Mouse (Mus musculus) left cerebral cortex, postnatal 4 days (tissue): ENCODE results near the gene Lbx2. TPM values are rescaled to one million over a fixed set of nuclear protein-coding genes. Genes with fewer than 3 reads are reported as not detected.

ENCODE experiments used
- DNase-seq: peaks from one replicate; pipeline ENCODE4 v3.0.0-alpha.2; 2022
- intact Hi-C: fragments of 180-260 bp; cut with DNase I; formaldehyde crosslinking; loops from one replicate; pipeline ENCODE4 v1.15.1; 2025
- total RNA-seq, 2 experiments: library from RNA; stranded (reverse); gene quantifications; 2 replicates each; pipeline ENCODE4 v1.2.3; 2021

Gene Lbx2
- not detected for total RNA-seq

- no peak for DNase-seq
- intact Hi-C loops = no loop called here
Observed at GRCm38 (mm10) chr6:83086121-83087035, at the start of gene Lbx2. Gene Lbx2 (plus strand): TSS chr6:83086367.

DNA sequence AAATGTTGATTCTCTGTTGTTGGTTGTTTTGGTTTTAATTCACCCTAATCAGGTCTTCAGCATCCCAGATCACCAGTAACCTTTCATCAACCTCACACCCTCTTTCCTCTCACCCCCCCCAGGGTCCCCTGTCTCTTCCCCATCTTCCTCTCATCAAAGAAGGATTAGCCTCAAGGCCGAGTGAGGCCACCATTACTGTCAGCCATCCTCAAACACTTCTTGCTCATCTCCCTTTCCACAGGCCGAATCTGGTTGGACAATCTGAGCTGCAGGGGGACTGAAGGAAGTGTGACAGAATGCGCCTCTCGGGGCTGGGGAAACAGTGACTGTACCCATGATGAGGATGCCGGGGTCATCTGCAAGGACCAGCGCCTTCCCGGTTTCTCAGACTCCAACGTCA is 49.0 kb upstream of the Lbx2 start:
- intact Hi-C loops = no loop called here
- no peak for DNase-seq

DNA sequence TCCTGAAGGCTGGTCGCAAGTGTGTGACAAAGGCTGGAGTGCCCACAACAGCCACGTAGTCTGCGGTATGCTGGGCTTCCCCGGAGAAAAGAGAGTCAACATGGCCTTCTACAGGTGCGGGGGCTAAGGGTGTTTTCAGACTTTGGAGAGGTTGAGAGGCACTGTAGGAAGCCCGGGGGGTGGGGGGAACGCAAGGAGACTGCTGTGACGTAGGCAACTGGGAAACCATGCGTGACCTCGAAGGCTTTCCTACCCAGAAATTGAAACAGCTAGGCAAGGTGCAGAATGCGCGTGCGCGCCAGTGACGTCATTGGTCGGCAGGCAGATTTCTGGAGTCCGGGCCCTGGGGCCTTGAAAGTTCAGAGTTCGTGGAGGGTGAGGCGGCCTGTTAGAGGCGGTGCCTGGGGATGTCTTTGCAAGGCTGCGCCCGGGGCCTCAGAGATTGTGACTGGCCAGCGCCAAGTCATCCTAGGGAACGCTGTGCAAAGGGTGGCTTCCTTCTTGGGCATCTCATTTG is 47.6 kb upstream of the Lbx2 start:
- intact Hi-C loops = no loop called here

DNA sequence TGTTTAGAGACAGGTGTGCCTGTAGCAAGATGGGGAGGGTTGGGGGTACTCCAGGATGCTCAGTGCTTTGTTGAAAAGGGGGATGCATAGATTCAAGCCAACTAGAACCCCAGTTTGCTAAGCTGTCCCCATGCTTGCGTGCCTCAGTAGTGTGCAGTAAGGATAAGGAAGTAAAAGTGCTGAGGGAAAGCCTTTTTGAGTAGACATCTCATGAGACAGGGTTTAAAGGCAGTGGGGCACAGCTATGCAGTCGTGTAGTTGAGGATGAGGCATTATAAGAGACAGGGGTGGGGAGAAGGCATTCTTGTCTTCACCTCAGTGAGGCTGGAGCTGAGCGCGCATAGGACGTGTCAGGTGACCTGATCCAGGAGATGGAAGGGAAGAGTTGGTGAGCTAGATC is 45.6 kb upstream of the Lbx2 start:
- no peak for DNase-seq
- intact Hi-C loops = no loop called here

More for the DNA sequence above, 47.6 kb upstream of the Lbx2 start:
- DNase-seq = peak; percentile 83

DNA sequence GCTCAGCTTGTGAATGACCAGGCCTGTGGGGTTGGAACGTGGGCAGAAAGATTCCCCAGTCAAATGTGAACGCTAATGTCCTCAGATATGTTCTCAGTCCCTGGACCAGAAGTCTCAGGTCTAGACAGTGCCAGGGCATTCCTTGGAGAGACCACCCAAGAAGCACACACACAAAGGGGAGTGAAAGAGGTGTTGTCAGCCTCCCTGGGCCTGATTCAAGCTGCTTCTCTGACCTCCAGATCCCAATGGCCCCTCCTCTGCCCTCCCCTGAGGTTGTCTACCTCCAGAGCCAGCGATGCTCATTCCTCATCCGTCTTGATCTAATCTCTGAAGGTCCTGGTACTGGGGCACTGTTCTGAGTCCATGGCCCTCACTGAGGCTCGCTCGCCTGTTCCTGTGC is 42.6 kb upstream of the Lbx2 start:
- no peak for DNase-seq
- intact Hi-C loops = no loop called here

DNA sequence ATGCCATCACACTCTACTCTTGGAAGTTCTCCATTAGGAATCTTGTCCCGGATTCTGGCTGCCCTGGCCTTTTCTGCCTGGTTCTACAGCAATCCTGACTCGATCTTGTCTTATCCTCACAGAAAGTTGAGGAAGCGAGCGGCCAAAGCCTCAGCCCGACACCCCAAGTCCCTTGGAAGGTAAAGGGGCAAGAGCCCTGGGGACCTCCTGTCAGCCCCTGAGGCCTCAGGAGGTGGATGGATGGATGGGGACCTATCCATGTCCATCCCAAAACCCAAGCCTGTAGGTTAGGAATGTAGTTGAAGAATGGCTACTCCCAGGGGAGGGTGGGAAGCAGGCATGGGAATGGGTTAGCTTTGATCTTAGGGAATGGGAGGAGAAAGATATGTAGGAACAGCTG is 42.2 kb upstream of the Lbx2 start:
- intact Hi-C loops = no loop called here
- no peak for DNase-seq

DNA sequence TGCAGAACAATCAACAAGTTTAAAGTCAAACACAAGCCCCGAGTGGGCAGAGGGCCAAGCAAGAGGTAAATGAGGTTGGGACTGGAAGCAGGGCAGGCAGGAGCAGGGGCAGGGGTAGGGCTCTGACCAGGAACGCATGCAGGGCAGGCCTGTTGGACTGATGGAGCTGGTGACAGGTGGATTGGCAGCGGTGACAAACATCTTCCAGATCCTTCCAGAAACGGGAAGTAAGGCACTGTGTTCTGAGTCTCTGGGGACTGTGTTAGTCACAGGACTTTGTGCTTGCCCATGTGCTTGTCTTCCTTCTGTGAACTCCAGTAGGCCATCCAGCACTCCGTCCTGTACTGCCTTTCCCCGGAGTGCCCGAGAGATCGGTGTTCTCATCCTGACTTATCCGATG is 41.4 kb upstream of the Lbx2 start:
- no peak for DNase-seq
- intact Hi-C loops = no loop called here

GRCm38 (mm10) chr6:83049367-83049766 is 36.8 kb upstream of the Lbx2 start:
- DNase-seq = no peak
- intact Hi-C loops = no loop called here

DNA sequence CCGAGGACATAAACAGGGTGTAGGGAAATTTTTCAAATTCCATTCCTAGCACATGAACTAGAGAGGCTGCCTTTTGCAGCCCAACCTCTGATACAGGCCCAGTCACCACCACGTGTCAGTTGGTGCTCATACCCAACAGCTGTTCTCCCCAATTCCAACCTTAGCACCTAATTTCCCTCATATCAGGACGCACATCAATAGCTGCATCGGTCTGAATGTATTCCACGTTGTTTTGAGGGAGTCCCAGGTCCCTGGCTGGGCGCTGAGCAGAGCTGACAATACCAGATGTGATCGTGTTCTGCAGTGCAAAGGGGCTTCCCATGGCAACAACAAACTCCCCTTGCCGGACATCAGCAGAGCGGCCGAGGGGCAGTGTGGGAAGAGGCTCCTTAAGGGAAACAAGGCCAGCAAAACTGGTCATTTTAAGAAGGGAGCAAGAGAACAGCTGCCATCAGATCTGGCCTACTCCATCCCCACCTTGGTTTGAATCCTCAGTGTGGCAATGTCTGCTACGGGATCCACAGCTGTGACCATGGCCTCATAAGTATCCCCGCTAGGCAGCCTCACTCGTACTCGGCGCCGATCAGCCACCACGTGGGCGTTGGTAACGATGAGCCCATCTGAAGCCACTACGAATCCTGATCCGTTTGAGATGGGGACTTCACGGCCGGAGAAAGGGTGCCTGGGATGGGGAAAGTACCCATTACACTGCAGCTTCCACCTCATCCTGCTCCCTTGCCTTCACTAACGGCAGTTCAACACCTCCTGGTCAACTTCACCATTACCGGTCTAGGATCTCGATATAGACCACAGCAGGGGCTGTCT is 32.8 kb upstream of the Lbx2 start:
- DNase-seq = no peak
- intact Hi-C loops = loop anchor here (10.0 kb wide), 1 partner anchor 59 kb away; no protein-coding TSS in a partner anchor

DNA sequence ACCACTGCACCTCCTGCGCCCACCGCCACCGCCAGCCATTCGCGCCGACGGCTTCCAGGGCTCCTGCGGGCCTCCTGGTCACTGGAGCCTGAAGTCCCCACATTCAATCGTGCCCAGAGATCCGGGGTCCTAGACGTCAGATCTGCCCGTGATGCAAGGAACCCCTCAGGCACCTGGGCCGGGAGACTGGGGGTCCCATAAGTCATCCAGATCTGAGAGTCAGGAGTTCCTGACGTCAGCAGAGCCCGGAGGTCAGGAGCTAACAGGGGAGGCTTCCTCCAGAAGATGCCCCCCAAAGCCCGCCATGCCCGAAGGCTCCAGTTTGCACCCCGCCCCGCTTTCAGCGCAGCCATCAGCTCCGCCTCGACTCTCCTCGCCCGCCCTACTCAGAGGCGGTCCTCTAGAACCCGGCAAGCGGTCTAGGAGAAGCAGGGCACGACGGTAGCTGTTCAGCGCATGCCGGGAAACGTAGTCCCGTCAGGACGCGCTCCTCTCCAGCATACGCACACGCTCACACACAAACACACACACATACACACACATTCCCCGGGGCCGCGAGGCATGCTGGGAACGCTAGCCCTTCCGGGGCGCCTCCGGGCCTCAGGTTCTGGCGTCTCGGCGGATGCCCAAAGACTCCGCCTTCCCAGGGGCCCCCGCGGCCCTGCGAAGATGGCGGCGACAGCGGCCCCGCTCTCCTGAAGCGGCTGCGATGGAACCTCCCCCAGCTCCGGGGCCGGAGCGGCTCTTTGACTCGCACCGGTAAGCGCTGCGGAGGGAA is 31.9 kb upstream of the Lbx2 start, which contains the start of gene Aup1:
Gene Aup1 (plus strand): TSS at position 448 of the 778 bp plus-strand sequence.
- intact Hi-C loops = loop anchor here (10.0 kb wide), 1 partner anchor 59 kb away; no protein-coding TSS in a partner anchor
- peak; percentile 95 for DNase-seq

DNA sequence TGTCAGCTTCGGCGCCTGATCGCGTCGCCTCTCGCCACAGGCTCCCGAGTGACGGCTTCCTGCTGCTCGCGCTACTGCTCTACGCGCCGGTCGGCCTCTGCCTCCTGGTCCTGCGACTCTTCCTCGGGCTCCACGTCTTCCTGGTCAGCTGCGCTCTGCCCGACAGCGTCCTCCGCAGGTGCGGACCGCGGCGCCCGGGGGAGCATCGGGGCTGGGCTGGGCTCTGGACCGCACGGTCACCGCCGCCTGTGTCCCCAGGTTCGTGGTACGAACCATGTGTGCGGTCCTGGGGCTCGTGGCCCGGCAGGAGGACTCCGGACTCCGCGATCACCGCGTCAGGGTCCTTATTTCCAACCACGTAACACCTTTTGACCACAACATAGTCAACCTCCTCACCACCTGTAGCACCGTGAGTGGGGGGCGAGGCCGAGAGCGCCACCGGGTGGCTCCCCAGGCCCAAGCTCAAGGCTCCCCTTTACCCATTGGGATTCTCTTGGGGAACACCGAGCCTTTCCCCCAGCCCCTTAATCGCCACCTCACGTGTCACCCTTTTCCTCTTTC is 31.2 kb upstream of the Lbx2 start, which contains the start of gene Htra2:
Gene Htra2 (minus strand): TSS at position 403 of the 561 bp plus-strand sequence.
- intact Hi-C loops = loop anchor here (10.0 kb wide), 1 partner anchor 60 kb away; no protein-coding TSS in a partner anchor
- peak; percentile 50 for DNase-seq

GRCm38 (mm10) chr6:83057790-83058189 is 28.4 kb upstream of the Lbx2 start, which contains the start of gene Dqx1:
Gene Dqx1 (plus strand): TSS chr6:83057844.
- intact Hi-C loops = loop anchor here (10.0 kb wide), 1 partner anchor 63 kb away; no protein-coding TSS in a partner anchor
- DNase-seq = no peak

DNA sequence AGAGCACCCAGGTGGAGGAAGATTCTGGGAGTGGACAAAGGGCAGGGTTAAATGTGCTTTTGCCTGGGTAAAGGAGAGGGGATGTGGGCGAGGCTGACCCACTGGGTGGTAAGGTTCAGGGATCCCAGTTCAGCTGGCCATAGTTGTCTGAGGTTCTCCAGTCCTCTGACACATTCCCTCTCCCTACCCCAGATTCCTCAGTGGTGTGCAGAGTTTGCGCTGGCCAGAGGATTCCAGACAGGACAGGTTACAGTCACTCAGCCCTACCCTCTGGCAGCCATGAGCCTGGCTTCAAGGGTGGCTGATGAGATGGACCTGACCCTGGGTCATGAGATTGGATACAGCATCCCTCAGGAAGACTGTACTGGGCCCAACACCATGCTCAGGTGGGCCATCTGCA is 27.4 kb upstream of the Lbx2 start:
- intact Hi-C loops = loop anchor here (10.0 kb wide), 1 partner anchor 64 kb away; no protein-coding TSS in a partner anchor
- DNase-seq = no peak

DNA sequence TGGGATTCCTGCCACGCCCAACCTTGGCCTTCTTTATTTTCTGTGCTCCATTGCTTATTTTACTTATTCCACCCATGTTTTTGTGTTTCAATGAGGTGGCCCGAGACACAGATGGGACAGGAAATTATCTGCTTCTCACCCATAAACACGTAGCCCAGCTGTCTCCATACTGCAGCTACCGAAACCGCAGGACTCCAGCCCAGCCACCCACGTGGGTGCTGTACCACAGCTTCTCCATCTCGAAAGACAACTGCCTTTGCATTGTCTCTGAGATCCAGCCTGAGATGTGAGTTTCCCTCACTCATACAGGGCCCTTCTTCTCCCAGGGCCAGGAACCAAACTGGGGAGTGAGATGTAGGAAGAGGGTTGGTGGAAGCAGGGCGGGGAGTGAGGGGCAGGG is 20.2 kb upstream of the Lbx2 start:
- intact Hi-C loops = no loop called here
- DNase-seq = no peak

DNA sequence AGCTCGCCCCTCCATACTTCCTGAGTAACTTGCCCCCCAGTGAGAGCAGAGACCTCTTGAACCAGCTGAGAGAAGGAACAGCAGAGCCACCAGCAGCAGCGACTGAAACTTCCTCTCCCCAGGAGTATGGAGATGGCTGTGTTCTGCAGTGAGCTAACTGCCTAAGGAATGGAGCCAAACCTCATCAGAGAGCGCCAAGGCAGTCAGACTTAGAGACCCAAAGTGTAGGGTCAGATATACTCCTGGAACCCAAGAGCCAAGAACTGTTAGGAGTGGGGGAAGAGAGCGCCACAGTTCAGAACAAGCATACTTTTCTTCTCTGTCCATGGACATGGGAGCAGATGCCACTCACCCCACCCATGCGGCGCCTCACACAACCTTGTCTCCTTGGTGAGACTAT is 19.7 kb upstream of the Lbx2 start:
- DNase-seq = no peak
- intact Hi-C loops = no loop called here

DNA sequence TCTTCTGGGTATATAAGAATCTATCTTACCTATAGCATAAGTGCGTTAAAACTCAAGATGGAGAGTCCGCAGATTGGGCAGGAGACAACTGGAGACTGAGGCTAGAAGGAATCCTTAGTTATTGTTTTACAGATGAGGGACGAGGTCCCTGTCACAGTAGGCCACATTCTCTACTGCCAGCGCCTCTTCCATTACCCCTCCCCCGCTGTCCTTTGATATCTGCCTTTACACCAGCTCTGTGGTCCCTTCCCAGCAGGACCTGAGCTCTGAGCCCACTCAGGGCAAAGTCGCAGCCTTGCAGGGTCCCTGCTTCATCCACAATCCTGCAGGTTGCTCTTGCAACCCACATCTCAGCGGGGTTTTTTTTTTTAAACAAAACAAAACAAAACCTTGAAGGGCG is 17.9 kb upstream of the Lbx2 start:
- intact Hi-C loops = no loop called here
- DNase-seq = no peak

- no peak for DNase-seq
Observed at GRCm38 (mm10) chr6:83068706-83069487, 17.3 kb upstream of the Lbx2 start.

DNA sequence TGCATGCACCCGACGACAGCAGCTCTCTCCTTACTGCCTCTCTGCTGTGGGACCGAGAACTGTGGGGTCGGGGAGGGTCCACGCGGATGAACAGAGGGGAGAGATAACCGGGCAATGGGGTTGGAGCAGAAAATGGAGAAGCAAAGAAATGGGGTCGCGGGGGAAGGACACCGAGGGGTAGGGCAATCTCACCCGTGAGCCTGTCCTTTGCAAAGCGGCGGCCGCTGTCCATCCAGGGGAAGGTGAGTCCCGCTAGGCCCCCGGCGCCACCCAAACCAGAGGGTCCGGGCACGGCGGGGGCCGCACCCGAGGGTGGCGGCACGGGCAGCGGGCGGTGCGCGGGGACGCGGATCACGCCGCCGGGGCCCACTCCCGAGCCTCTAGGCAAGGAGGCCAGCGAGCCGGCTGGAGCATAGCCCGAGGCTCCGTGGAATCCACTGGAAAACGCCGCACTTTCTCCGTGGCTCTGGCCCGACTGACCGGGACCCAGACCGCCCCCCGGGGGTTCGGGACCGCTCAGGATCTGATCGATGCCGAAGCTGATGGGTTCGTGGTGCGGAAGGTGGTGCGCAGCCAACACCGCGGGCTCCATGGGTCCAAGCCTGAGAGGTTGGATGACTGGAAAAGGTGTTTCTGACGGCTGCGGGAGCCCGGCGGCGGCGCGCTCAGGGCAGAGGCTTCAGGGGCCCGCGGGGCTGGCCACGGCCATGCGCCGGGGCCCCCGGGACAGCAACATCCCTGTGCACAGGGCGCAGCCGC is 16.5 kb upstream of the Lbx2 start:
- DNase-seq = no peak
- intact Hi-C loops = no loop called here

More at GRCm38 (mm10) chr6:83068706-83069487, 17.3 kb upstream of the Lbx2 start:
- intact Hi-C loops = no loop called here

DNA sequence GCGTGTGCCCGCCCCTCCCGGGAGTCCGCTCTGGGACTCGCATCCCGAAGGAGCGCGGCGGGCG is 16.1 kb upstream of the Lbx2 start, which contains the start of gene Tlx2:
Gene Tlx2 (minus strand): TSS at position 47 of the 64 bp plus-strand sequence.
- intact Hi-C loops = no loop called here
- DNase-seq = no peak
